Mouse (Mus musculus) CH12.LX (cell line): ENCODE measurements at regions not wholly inside any gene's neighbourhood (a gene's known extent, or its start where the extent isn't known, plus 50 kb on each side); places are given as distances from the start of the nearest gene placed in this dataset.

ENCODE experiments used
- DNase-seq: peaks from one replicate; pipeline ENCODE4 v3.0.0-alpha.2; 2013; ENCODE audit errors: extremely low read depth
- H3K27ac ChIP-seq: 2 replicates; pipeline ENCODE4 v1.5.1; 2012; ENCODE audit warnings: low read depth, mild to moderate bottlenecking, control low read depth, moderate library complexity; ENCODE audit not compliant: insufficient read depth
- H3K27me3 ChIP-seq: replicated peaks from 2 replicates; pipeline ENCODE3; 2012; ENCODE audit warnings: inconsistent platforms
- H3K36me3 ChIP-seq, 2 experiments: replicated peaks in 1 of 2; 2 replicates each; pipeline versions ENCODE3 to v1.6.1; 2012; ENCODE audit warnings: inconsistent platforms in 1 of 2, low read length in 1 of 2, mild to moderate bottlenecking in 1 of 2, mixed read lengths in 1 of 2, moderate library complexity in 1 of 2; ENCODE audit not compliant: control insufficient read depth in 1 of 2, insufficient read depth in 1 of 2
- H3K4me1 ChIP-seq, 2 experiments: 2 replicates each; pipeline ENCODE4 v1.6.1; 2012; ENCODE audit warnings: inconsistent platforms in 1 of 2, moderate library complexity in 1 of 2; ENCODE audit not compliant: insufficient read depth in 2 of 2, control insufficient read depth in 1 of 2
- H3K4me2 ChIP-seq: 2 replicates; pipeline ENCODE4 v1.6.1; 2012; ENCODE audit warnings: low read depth, mild to moderate bottlenecking, control low read depth; ENCODE audit not compliant: poor library complexity, insufficient read depth, severe bottlenecking
- H3K4me3 ChIP-seq, 3 experiments: fragments of 150-350 bp in 1 of 3; sonication (generic) in 1 of 3; replicated peaks in 1 of 3; 2 replicates each; pipeline versions ENCODE3 to v1.5.1; 2011 to 2012; ENCODE audit warnings: low read depth in 2 of 3, low read length in 2 of 3, mild to moderate bottlenecking in 2 of 3, moderate library complexity in 2 of 3, control low read depth in 1 of 3, improper control_type of control experiment in 1 of 3, inconsistent platforms in 1 of 3, mixed read lengths in 1 of 3; ENCODE audit not compliant: poor library complexity in 1 of 3
- H3K79me2 ChIP-seq: replicated peaks from 2 replicates; pipeline ENCODE4 v1.6.1; 2012; ENCODE audit warnings: mild to moderate bottlenecking, moderate library complexity; ENCODE audit not compliant: control insufficient read depth, poor library complexity, insufficient read depth, severe bottlenecking; ENCODE audit errors: extremely low read depth
- H3K9ac ChIP-seq: 2 replicates; pipeline ENCODE4 v1.6.1; 2012; ENCODE audit warnings: low read depth, mild to moderate bottlenecking, control low read depth, moderate library complexity; ENCODE audit not compliant: insufficient read depth
- H3K9me3 ChIP-seq: replicated peaks from 2 replicates; pipeline ENCODE3; 2012; ENCODE audit warnings: low read length, inconsistent platforms, mixed read lengths
- CHD1 ChIP-seq: IDR thresholded peaks from 2 replicates; pipeline ENCODE4 v1.6.1; 2012; ENCODE audit warnings: low read depth, low read length, improper control_type of control experiment, inconsistent platforms
- CHD2 ChIP-seq: IDR thresholded peaks from 2 replicates; pipeline ENCODE4 v1.6.1; 2011; ENCODE audit warnings: low read length, improper control_type of control experiment
- CTCF ChIP-seq, 2 experiments: IDR thresholded peaks in 1 of 2; conservative IDR thresholded peaks in 1 of 2; 2 replicates each; pipeline ENCODE4 v1.5.1; 2011 to 2012; ENCODE audit warnings: low read depth in 2 of 2, low read length in 2 of 2, improper control_type of control experiment in 1 of 2, inconsistent platforms in 1 of 2, mild to moderate bottlenecking in 1 of 2, moderate library complexity in 1 of 2
- E2F4 ChIP-seq: IDR thresholded peaks from 2 replicates; pipeline ENCODE4 v1.6.1; 2011; ENCODE audit warnings: low read depth, low read length, improper control_type of control experiment; ENCODE audit not compliant: insufficient replicate concordance
- ELF1 ChIP-seq: IDR thresholded peaks from 2 replicates; pipeline ENCODE4 v1.6.1; 2014; ENCODE audit warnings: low read depth, mild to moderate bottlenecking, inconsistent platforms, low read length, improper control_type of control experiment
- EP300 ChIP-seq: IDR thresholded peaks from 2 replicates; pipeline ENCODE4 v1.6.1; 2011; ENCODE audit warnings: low read length, improper control_type of control experiment
- ETS1 ChIP-seq: conservative IDR thresholded peaks from 2 replicates; pipeline ENCODE4 v1.6.1; 2012; ENCODE audit warnings: low read depth, mild to moderate bottlenecking, inconsistent platforms, low read length, improper control_type of control experiment, moderate library complexity
- GABPA ChIP-seq: IDR thresholded peaks from 2 replicates; pipeline ENCODE4 v1.6.1; 2012; ENCODE audit warnings: low read depth, low read length, improper control_type of control experiment, inconsistent platforms; ENCODE audit not compliant: insufficient replicate concordance
- HCFC1 ChIP-seq: IDR thresholded peaks from 2 replicates; pipeline ENCODE4 v1.6.1; 2012; ENCODE audit warnings: low read depth, mild to moderate bottlenecking, inconsistent platforms, low read length, improper control_type of control experiment
- IRF4 ChIP-seq: IDR thresholded peaks from 2 replicates; pipeline ENCODE4 v1.6.1; 2014; ENCODE audit warnings: low read depth, mild to moderate bottlenecking, inconsistent platforms, low read length, improper control_type of control experiment
- JUND ChIP-seq: conservative IDR thresholded peaks from 2 replicates; pipeline ENCODE4 v1.6.1; 2011; ENCODE audit warnings: low read depth, low read length, improper control_type of control experiment
- KAT2A ChIP-seq: IDR thresholded peaks from 2 replicates; pipeline ENCODE4 v1.6.1; 2012; ENCODE audit warnings: low read length, improper control_type of control experiment, inconsistent platforms; ENCODE audit not compliant: insufficient replicate concordance
- MAFK ChIP-seq: IDR thresholded peaks from 2 replicates; pipeline ENCODE4 v1.6.1; 2011; ENCODE audit warnings: low read length, improper control_type of control experiment; ENCODE audit not compliant: insufficient replicate concordance
- MAX ChIP-seq: IDR thresholded peaks from 2 replicates; pipeline ENCODE4 v1.6.1; 2011; ENCODE audit warnings: low read length, improper control_type of control experiment
- MXI1 ChIP-seq: IDR thresholded peaks from 2 replicates; pipeline ENCODE4 v1.6.1; 2011; ENCODE audit warnings: mild to moderate bottlenecking, low read depth, low read length, improper control_type of control experiment
- PAX5 ChIP-seq: IDR thresholded peaks from 2 replicates; pipeline ENCODE4 v1.6.1; 2012; ENCODE audit warnings: low read length, inconsistent platforms, mixed read lengths
- POLR2A ChIP-seq: IDR thresholded peaks from 2 replicates; pipeline ENCODE4 v1.6.1; 2011; ENCODE audit warnings: low read depth, mild to moderate bottlenecking, improper control_type of control experiment, low read length
- POLR2AphosphoS2 ChIP-seq: IDR thresholded peaks from 2 replicates; pipeline ENCODE4 v1.6.1; 2011; ENCODE audit warnings: low read depth, low read length, improper control_type of control experiment
- RAD21 ChIP-seq: IDR thresholded peaks from 2 replicates; pipeline ENCODE4 v1.6.1; 2011; ENCODE audit warnings: low read depth, mild to moderate bottlenecking, low read length, improper control_type of control experiment, moderate library complexity
- RCOR1 ChIP-seq: conservative IDR thresholded peaks from 2 replicates; pipeline ENCODE4 v1.6.1; 2012; ENCODE audit warnings: low read depth, mild to moderate bottlenecking, inconsistent platforms, low read length, improper control_type of control experiment
- SMC3 ChIP-seq: IDR thresholded peaks from 2 replicates; pipeline ENCODE4 v1.6.1; 2011; ENCODE audit warnings: low read depth, low read length, improper control_type of control experiment
- TBP ChIP-seq: conservative IDR thresholded peaks from 2 replicates; pipeline ENCODE4 v1.6.1; 2011; ENCODE audit warnings: low read depth, low read length, improper control_type of control experiment
- TCF12 ChIP-seq: IDR thresholded peaks from 2 replicates; pipeline ENCODE4 v1.6.1; 2014; ENCODE audit warnings: low read depth, mild to moderate bottlenecking, inconsistent platforms, low read length, improper control_type of control experiment
- UBTF ChIP-seq: IDR thresholded peaks from 2 replicates; pipeline ENCODE4 v1.6.1; 2012; ENCODE audit warnings: low read depth, mild to moderate bottlenecking, inconsistent platforms, low read length, improper control_type of control experiment, moderate library complexity
- USF1 ChIP-seq: IDR thresholded peaks from 2 replicates; pipeline ENCODE4 v1.6.1; 2014; ENCODE audit warnings: low read depth, mild to moderate bottlenecking, inconsistent platforms, low read length, improper control_type of control experiment
- USF2 ChIP-seq: conservative IDR thresholded peaks from 2 replicates; pipeline ENCODE4 v1.6.1; 2011; ENCODE audit warnings: low read depth, low read length, improper control_type of control experiment
- ZKSCAN1 ChIP-seq: IDR thresholded peaks from 2 replicates; pipeline ENCODE4 v1.6.1; 2012; ENCODE audit warnings: low read depth, inconsistent platforms, low read length, improper control_type of control experiment, borderline replicate concordance
- ZNF384 ChIP-seq: IDR thresholded peaks from 2 replicates; pipeline ENCODE4 v1.6.1; 2012; ENCODE audit warnings: low read depth, low read length, improper control_type of control experiment, inconsistent platforms
- dilution Hi-C: fragments of 300-500 bp; cut with MboI; formaldehyde crosslinking; loops from 2 replicates; pipeline ENCODE4 v1.14.3; 2020; ENCODE audit warnings: low sequenced_read_pairs; ENCODE audit not compliant: extremely low pct_unique_long_range_greater_than_20kb, extremely low pct_ligation_motif_present
- in situ Hi-C: fragments of 300-500 bp; cut with MboI; formaldehyde crosslinking; loops from 3 replicates; pipeline ENCODE4 v1.14.3; 2019; ENCODE audit warnings: low sequenced_read_pairs, low pct_ligation_motif_present, low pct_unique_long_range_greater_than_20kb, mixed read lengths

GRCm38 (mm10) chr1:35750092-35750521, 318.1 kb upstream of the Hs6st1 start:
- Histone ChIP-seq H3K27me3 (no peaks in the 10 kb centered on the region), H3K4me1 (no peaks in the 10 kb centered on the region), H3K4me2 (no peak overlapping the region), H3K36me3 (no peaks in the 10 kb centered on the region), H3K79me2 (no peaks in the 10 kb centered on the region), H3K9me3 (no peaks in the 10 kb centered on the region), H3K9ac (no peak overlapping the region), H3K4me3 (no peak overlapping the region), H3K27ac (no peak overlapping the region)
- dilution Hi-C loops (no loop called here), in situ Hi-C loops (no loop called here)
- DNase-seq, result no peak
- TF ChIP-seq IRF4 (no peak), E2F4 (no peak), CHD1 (no peak), MAFK (no peak), USF2 (no peak), POLR2AphosphoS2 (no peak), ETS1 (no peak), SMC3 (no peak), UBTF (no peak), MAX (no peak), ZNF384 (no peak), EP300 (no peak), JUND (no peak), ZKSCAN1 (no peak), USF1 (no peak), TCF12 (no peak), RAD21 (no peak), MXI1 (no peak), CTCF (conservative IDR thresholded peaks at IDR 0.05 in 1 of 2, IDR thresholded peaks at IDR 0.05 in 1 of 2; ENCODE audit: low read depth in 2 of 2, low read length in 2 of 2) (no peak)

- no peak overlapping the region for H3K4me3 ChIP-seq
- H3K27me3 ChIP-seq, result no peaks in the 10 kb centered on the region
- in situ Hi-C loops (no loop called here), dilution Hi-C loops (no loop called here)
- H3K27ac ChIP-seq, result no peak overlapping the region
- H3K79me2 ChIP-seq, result no peaks in the 10 kb centered on the region
- TF ChIP-seq CHD2, result no peak
- TF ChIP-seq POLR2A, result no peak
- no peak for TF ChIP-seq PAX5
- TF ChIP-seq USF1, result no peak
- TF ChIP-seq TBP, result no peak
- no peak for TF ChIP-seq EP300
- no peak for TF ChIP-seq ELF1
- no peak for TF ChIP-seq RAD21
- no peak for TF ChIP-seq MAFK
- no peak for TF ChIP-seq ZNF384
- no peak for TF ChIP-seq RCOR1
- no peak for TF ChIP-seq KAT2A
- no peak for TF ChIP-seq CTCF (conservative IDR thresholded peaks at IDR 0.05 in 1 of 2, IDR thresholded peaks at IDR 0.05 in 1 of 2; ENCODE audit: low read depth in 2 of 2, low read length in 2 of 2)
- no peak for TF ChIP-seq HCFC1
- TF ChIP-seq GABPA, result no peak
- TF ChIP-seq JUND, result no peak
- no peak for TF ChIP-seq TCF12
- no peak overlapping the region for H3K9ac ChIP-seq
- no peak overlapping the region for H3K4me2 ChIP-seq
- no peak for DNase-seq
- no peaks in the 10 kb centered on the region for H3K36me3 ChIP-seq
- H3K4me1 ChIP-seq, result no peaks in the 10 kb centered on the region
- no peaks in the 10 kb centered on the region for H3K9me3 ChIP-seq
Observed at GRCm38 (mm10) chr1:35752636-35753035, 315.6 kb upstream of the Hs6st1 start.
